Mouse (Mus musculus): Measurements from ENCODE around the gene Lipc. TPM values are rescaled to one million over a fixed set of nuclear protein-coding genes. Genes with fewer than 3 reads are reported as not detected.

Lipc gene
- polyA plus RNA-seq, 1 experiment from 2014 or later, result not detected

- no peak for DNase-seq (ENCODE audit: low spot score)
- Histone ChIP-seq H3K36me3 (replicated peaks) (no peaks in the 10 kb centered on the region), H3K27me3 (replicated peaks; ENCODE audit: low read depth, poor library complexity, severe bottlenecking) (no peaks in the 10 kb centered on the region), H3K27ac (replicated peaks) (no peak overlapping the region), H3K9me3 (no peaks in the 10 kb centered on the region), H3K4me1 (no peaks in the 10 kb centered on the region), H3K4me3 (no peak overlapping the region)
- WGBS, result 85% methylated on average over 15 of the region's 15 CpGs
Measured at GRCm38 (mm10) chr9:70794643-70795438, 157.2 kb downstream of the Lipc start.

- 86% methylated on average over 4 of the region's 4 CpGs for WGBS
- H3K27ac ChIP-seq (replicated peaks), result no peak overlapping the region
- H3K4me3 ChIP-seq, result no peak overlapping the region
- H3K9me3 ChIP-seq, result no peaks in the 10 kb centered on the region
- H3K27me3 ChIP-seq (replicated peaks; ENCODE audit: low read depth, poor library complexity, severe bottlenecking), result no peaks in the 10 kb centered on the region
- DNase-seq (ENCODE audit: low spot score), result no peak
- H3K4me1 ChIP-seq, result no peaks in the 10 kb centered on the region
- no peaks in the 10 kb centered on the region for H3K36me3 ChIP-seq (replicated peaks)
Measured at GRCm38 (mm10) chr9:70790621-70791020, 161.4 kb downstream of the Lipc start.

GRCm38 (mm10) chr9:70788705-70789104 lies 163.3 kb downstream of the Lipc start:
- H3K36me3 ChIP-seq (replicated peaks), result no peaks in the 10 kb centered on the region
- no peaks in the 10 kb centered on the region for H3K27me3 ChIP-seq (replicated peaks; ENCODE audit: low read depth, poor library complexity, severe bottlenecking)
- no peaks in the 10 kb centered on the region for H3K4me1 ChIP-seq
- no peak overlapping the region for H3K27ac ChIP-seq (replicated peaks)
- 85% methylated on average over 7 of the region's 7 CpGs for WGBS
- no peak for DNase-seq (ENCODE audit: low spot score)
- no peak overlapping the region for H3K4me3 ChIP-seq
- H3K9me3 ChIP-seq, result no peaks in the 10 kb centered on the region

GRCm38 (mm10) chr9:70782191-70782590 lies 169.8 kb downstream of the Lipc start:
- no peaks in the 10 kb centered on the region for H3K9me3 ChIP-seq
- no peak for DNase-seq (ENCODE audit: low spot score)
- peaks cover 21% of the 10 kb centered on the region for H3K36me3 ChIP-seq (replicated peaks)
- no peak overlapping the region for H3K27ac ChIP-seq (replicated peaks)
- 64% methylated on average over 3 of the region's 3 CpGs for WGBS
- no peaks in the 10 kb centered on the region for H3K27me3 ChIP-seq (replicated peaks; ENCODE audit: low read depth, poor library complexity, severe bottlenecking)
- no peaks in the 10 kb centered on the region for H3K4me1 ChIP-seq
- H3K4me3 ChIP-seq, result no peak overlapping the region

GRCm38 (mm10) chr9:70775517-70775916 lies 176.5 kb downstream of the Lipc start:
- H3K4me1 ChIP-seq, result no peaks in the 10 kb centered on the region
- H3K36me3 ChIP-seq (replicated peaks), result peaks cover 44% of the 10 kb centered on the region
- H3K4me3 ChIP-seq, result no peak overlapping the region
- H3K27ac ChIP-seq (replicated peaks), result no peak overlapping the region
- no peak for DNase-seq (ENCODE audit: low spot score)
- H3K9me3 ChIP-seq, result no peaks in the 10 kb centered on the region
- H3K27me3 ChIP-seq (replicated peaks; ENCODE audit: low read depth, poor library complexity, severe bottlenecking), result no peaks in the 10 kb centered on the region
- WGBS, result 94% methylated on average over 2 of the region's 2 CpGs

- no peak for DNase-seq (ENCODE audit: low spot score)
- Histone ChIP-seq H3K9me3 (no peaks in the 10 kb centered on the region), H3K36me3 (replicated peaks) (peaks cover 69% of the 10 kb centered on the region), H3K4me3 (no peak overlapping the region), H3K27ac (replicated peaks) (no peak overlapping the region), H3K4me1 (no peaks in the 10 kb centered on the region), H3K27me3 (replicated peaks; ENCODE audit: low read depth, poor library complexity, severe bottlenecking) (no peaks in the 10 kb centered on the region)
- WGBS, result 91% methylated on average over 5 of the region's 5 CpGs
Measured at GRCm38 (mm10) chr9:70760974-70761373, 191.1 kb downstream of the Lipc start.

GRCm38 (mm10) chr9:70751504-70752222 lies 200.4 kb downstream of the Lipc start:
- Histone ChIP-seq H3K27ac (replicated peaks) (no peak overlapping the region), H3K27me3 (replicated peaks; ENCODE audit: low read depth, poor library complexity, severe bottlenecking) (no peaks in the 10 kb centered on the region), H3K9me3 (no peaks in the 10 kb centered on the region), H3K4me1 (no peaks in the 10 kb centered on the region), H3K4me3 (no peak overlapping the region), H3K36me3 (replicated peaks) (peaks cover 57% of the 10 kb centered on the region)
- DNase-seq (ENCODE audit: low spot score), result no peak
- 86% methylated on average over 3 of the region's 3 CpGs for WGBS

Small RNAs within 50 kb of the gene (microRNA-seq; reads per million reads assigned to microRNA genes)
- not detected for gene Gm25149

Other genes starting within 250 kb of the Lipc start
- 0.16 TPM in 1 of 2 replicates, not detected in the other for gene Aqp9, start 216.5 kb upstream of the Lipc start, polyA plus RNA-seq (2016; fragmentation: Nextera tagmentation; extraction: Ambion mirVana)